Comparison of ENCODE assay signal across 8 mouse cellular contexts in genomic region chr19:6980381-6981093, GRCm38 (mm10). TPM values are rescaled to one million over a fixed set of nuclear protein-coding genes. Genes with fewer than 3 reads are reported as not detected.
DNase-seq lines count a peak whose midpoint lies in the region; ATAC-seq lines count a peak whose summit lies in the region.

Gene Fkbp2, minus strand, starts transcription at chr19:6980501.

- peak within 1 kb of the TSS; percentile 65 for H3K4me3 ChIP-seq in lung, embryonic 16.5 days (ENCODE audit: low read length)

- DNase-seq in MEL-GATA-1-ER (ENCODE audit: extremely low read depth, low read depth), result peak; percentile 85
- DNase-seq in cerebellum, adult 8-10 months, result peak; percentile 99
- DNase-seq in forelimb bud, embryonic 11.5 days (ENCODE audit: low read depth, low spot score), result peak; percentile 99
- peak; percentile 98 for DNase-seq in layer of hippocampus, adult 9-10 months (ENCODE audit: low spot score)
- peak; percentile 99 for DNase-seq in ovary, postnatal 10 days (ENCODE audit: low spot score)
- peak; percentile 99 for DNase-seq in thymus, postnatal 14 days

- peaks cover 35% of the 10 kb centered on the region for H3K4me1 ChIP-seq in lung, embryonic 16.5 days (replicated peaks; ENCODE audit: control insufficient read depth, insufficient read depth, low read length)

- under 1% methylated on average over 38 of the region's 38 CpGs for WGBS in lung, embryonic 16.5 days

- H3K9ac ChIP-seq in lung, embryonic 16.5 days (ENCODE audit: low read length), result peak within 1 kb of the TSS; percentile 88

- peaks cover 19% of the 10 kb centered on the region for H3K36me3 ChIP-seq in lung, embryonic 16.5 days (ENCODE audit: control insufficient read depth, insufficient read depth, low read length)

- no peaks in the 10 kb centered on the region for H3K27me3 ChIP-seq in lung, embryonic 16.5 days (ENCODE audit: control insufficient read depth, insufficient read depth, low read depth, low read length)

- peak within 1 kb of the TSS; percentile 93 for H3K27ac ChIP-seq in lung, embryonic 16.5 days (ENCODE audit: low read length)

- ATAC-seq in hematopoietic stem cell, adult 5-6 weeks (replicated peaks in 1 of 2; ENCODE audit: insufficient read depth in 1 of 2, low FRiP score in 2 of 2, low TSS enrichment in 1 of 2, low read depth in 1 of 2, poor library complexity in 2 of 2, severe bottlenecking in 2 of 2), result peak; percentile 63
- ATAC-seq in lung, embryonic 16.5 days (ENCODE audit: low read depth), result peak; percentile 90

- no peaks in the 10 kb centered on the region for H3K9me3 ChIP-seq in lung, embryonic 16.5 days (ENCODE audit: control insufficient read depth, low read length)

- peak within 1 kb of the TSS; percentile 84 for H3K4me2 ChIP-seq in lung, embryonic 16.5 days (ENCODE audit: low read depth, low read length)

RNA-seq across cellular contexts. Expression of gene Fkbp2, which starts in this region (rescaled TPM):
- 67.0 and 99.5 TPM in 2 replicates for total RNA-seq in hematopoietic stem cell, adult 5-6 weeks (2017)
- polyA plus RNA-seq in lung, embryonic 16.5 days (2015; fragmentation: Nextera tagmentation; extraction: Ambion mirVana), result 125 and 151 TPM in 2 replicates

Comparison
In these comparisons a context has a peak if more than half of its experiments do, and no peak if none do; other contexts are left out.
1. Peak in every context shown above with its lines: DNase-seq, ATAC-seq, H3K4me3 ChIP-seq and H3K27ac ChIP-seq.